Mouse (Mus musculus) forebrain, embryonic 15.5 days (tissue): ENCODE results near the gene Rin1. TPM values are rescaled to one million over a fixed set of nuclear protein-coding genes. Genes with fewer than 3 reads are reported as not detected.
A peak's percentile ranks its signal among the peaks of the same experiment; 100 is the strongest.

Experiments
- ATAC-seq: fragments of 200-750 bp; cut with Nextera tagmentation; replicated peaks from 2 replicates; pipeline ENCODE4 v1.8.0; 2017; ENCODE audit warnings: mild to moderate bottlenecking, moderate TSS enrichment, moderate library complexity
- H3K27ac ChIP-seq: fragments of 300-500 bp; sonication (generic); replicated peaks from 2 replicates; pipeline ENCODE4 v1.5.1; 2015; ENCODE audit warnings: mild to moderate bottlenecking, inconsistent platforms
- H3K27me3 ChIP-seq: fragments of 300-500 bp; sonication (generic); 2 replicates; pipeline ENCODE4 v1.6.1; 2015; ENCODE audit warnings: inconsistent platforms
- H3K36me3 ChIP-seq: fragments of 300-500 bp; sonication (generic); 2 replicates; pipeline ENCODE4 v1.6.1; 2015; ENCODE audit warnings: mild to moderate bottlenecking, inconsistent platforms
- H3K4me1 ChIP-seq: fragments of 300-500 bp; sonication (generic); 2 replicates; pipeline ENCODE4 v1.6.1; 2015; ENCODE audit warnings: inconsistent platforms
- H3K4me2 ChIP-seq: fragments of 300-500 bp; sonication (generic); replicated peaks from 2 replicates; pipeline ENCODE4 v1.6.1; 2015; ENCODE audit warnings: mild to moderate bottlenecking, inconsistent platforms
- H3K4me3 ChIP-seq: fragments of 300-500 bp; sonication (generic); 2 replicates; pipeline ENCODE4 v1.5.1; 2015; ENCODE audit warnings: mild to moderate bottlenecking, inconsistent platforms
- H3K9ac ChIP-seq: fragments of 300-500 bp; sonication (generic); replicated peaks from 2 replicates; pipeline ENCODE4 v1.6.1; 2015; ENCODE audit warnings: mild to moderate bottlenecking, inconsistent platforms
- H3K9me3 ChIP-seq: fragments of 300-500 bp; sonication (generic); 2 replicates; pipeline ENCODE4 v1.6.1; 2016; ENCODE audit warnings: inconsistent platforms
- WGBS: fragments of 180-500 bp; shearing (Covaris S2); methylation state at CpG from one replicate; pipeline ENCODE4 v1.1.7; 2015; ENCODE audit warnings: mixed read lengths; 5-methylcytosine and 5-hydroxymethylcytosine counted together
- polyA plus RNA-seq: library from polyadenylated mRNA; unstranded; fragments of >200 nt; fragmentation: Nextera tagmentation; extraction: Ambion mirVana; gene quantifications from 2 replicates; pipeline ENCODE4 v1.2.1, GENCODE M21; 2015

The Rin1 gene
- polyA plus RNA-seq, 1 experiment from 2014 or later = 0.97 TPM

GRCm38 (mm10) chr19:5060365-5061330 is 10.4 kb downstream of the Rin1 start:
- no peak overlapping the region for H3K9ac ChIP-seq
- H3K9me3 ChIP-seq = no peaks in the 10 kb centered on the region

GRCm38 (mm10) chr19:5062041-5062440 is 11.8 kb downstream of the Rin1 start:
- no peak overlapping the region for H3K27ac ChIP-seq
- no peak overlapping the region for H3K4me3 ChIP-seq
- no peaks in the 10 kb centered on the region for H3K36me3 ChIP-seq
- peaks cover 2% of the 10 kb centered on the region; the same call in 1 of the 2 replicates for H3K27me3 ChIP-seq
- H3K4me1 ChIP-seq = peaks cover 14% of the 10 kb centered on the region
- no peaks in the 10 kb centered on the region for H3K9me3 ChIP-seq
- no peak for ATAC-seq
- WGBS = 88% methylated on average over 5 of the region's 5 CpGs
- H3K9ac ChIP-seq = no peak overlapping the region
- no peak overlapping the region for H3K4me2 ChIP-seq

More at GRCm38 (mm10) chr19:5060365-5061330, 10.4 kb downstream of the Rin1 start:
- Histone ChIP-seq H3K27ac (peak overlapping the region; percentile 16; the same call in 1 of the 2 replicates), H3K4me2 (no peak overlapping the region), H3K4me3 (no peak overlapping the region), H3K36me3 (no peaks in the 10 kb centered on the region), H3K4me1 (peaks cover 16% of the 10 kb centered on the region; the same call in 1 of the 2 replicates), H3K27me3 (no peaks in the 10 kb centered on the region)
- 41% methylated on average over 5 of the region's 5 CpGs for WGBS
- ATAC-seq = peak; percentile 18; the same call in 1 of the 2 replicates

GRCm38 (mm10) chr19:5062446-5062845 is 12.2 kb downstream of the Rin1 start:
- ATAC-seq = no peak
- peaks cover 4% of the 10 kb centered on the region; the same call in 1 of the 2 replicates for H3K27me3 ChIP-seq
- peaks cover 18% of the 10 kb centered on the region for H3K4me1 ChIP-seq
- H3K4me2 ChIP-seq = no peak overlapping the region
- H3K36me3 ChIP-seq = no peaks in the 10 kb centered on the region
- H3K27ac ChIP-seq = no peak overlapping the region
- WGBS = 83% methylated on average over 6 of the region's 6 CpGs
- H3K9ac ChIP-seq = no peak overlapping the region
- no peaks in the 10 kb centered on the region for H3K9me3 ChIP-seq
- H3K4me3 ChIP-seq = no peak overlapping the region

GRCm38 (mm10) chr19:5065104-5065503 is 14.8 kb downstream of the Rin1 start:
- H3K36me3 ChIP-seq = no peaks in the 10 kb centered on the region
- H3K27ac ChIP-seq = no peak overlapping the region
- peaks cover 4% of the 10 kb centered on the region; the same call in 1 of the 2 replicates for H3K27me3 ChIP-seq
- H3K4me3 ChIP-seq = no peak overlapping the region
- peaks cover 32% of the 10 kb centered on the region for H3K4me1 ChIP-seq
- H3K4me2 ChIP-seq = no peak overlapping the region
- H3K9me3 ChIP-seq = no peaks in the 10 kb centered on the region
- WGBS = 70% methylated on average over 7 of the region's 7 CpGs
- ATAC-seq = no peak
- no peak overlapping the region for H3K9ac ChIP-seq

- peaks cover 33% of the 10 kb centered on the region for H3K4me1 ChIP-seq
- ATAC-seq = no peak
- H3K9ac ChIP-seq = peak overlapping the region; percentile 42
- no peaks in the 10 kb centered on the region for H3K36me3 ChIP-seq
- H3K4me3 ChIP-seq = peak overlapping the region; percentile 38
- no peaks in the 10 kb centered on the region for H3K9me3 ChIP-seq
- peaks cover 4% of the 10 kb centered on the region; the same call in 1 of the 2 replicates for H3K27me3 ChIP-seq
- 13% methylated on average over 15 of the region's 15 CpGs for WGBS
- H3K4me2 ChIP-seq = peak overlapping the region; percentile 73
- no peak overlapping the region for H3K27ac ChIP-seq
Observed at GRCm38 (mm10) chr19:5067040-5067799, 16.9 kb downstream of the Rin1 start.

- Histone ChIP-seq H3K27me3 (peaks cover 4% of the 10 kb centered on the region; the same call in 1 of the 2 replicates), H3K4me1 (peaks cover 41% of the 10 kb centered on the region), H3K4me3 (peak within 1 kb of the TSS; percentile 38), H3K36me3 (no peaks in the 10 kb centered on the region), H3K4me2 (peak within 1 kb of the TSS; percentile 73), H3K9ac (peak within 1 kb of the TSS; percentile 42), H3K27ac (no peak within 1 kb of the TSS), H3K9me3 (no peaks in the 10 kb centered on the region)
- ATAC-seq = peak; percentile 14
- WGBS = under 1% methylated on average over 50 of the region's 56 CpGs
Observed at GRCm38 (mm10) chr19:5067867-5068569, 17.7 kb downstream of the Rin1 start, which contains the start of gene Cd248. Gene Cd248 (plus strand): TSS chr19:5068078.

GRCm38 (mm10) chr19:5068570-5069234 is 18.4 kb downstream of the Rin1 start:
- no peak for ATAC-seq
- Histone ChIP-seq H3K27me3 (peaks cover 4% of the 10 kb centered on the region; the same call in 1 of the 2 replicates), H3K4me1 (peaks cover 42% of the 10 kb centered on the region), H3K36me3 (no peaks in the 10 kb centered on the region), H3K4me3 (peak overlapping the region; percentile 38), H3K27ac (no peak overlapping the region), H3K9ac (peak overlapping the region; percentile 42), H3K9me3 (no peaks in the 10 kb centered on the region), H3K4me2 (peak overlapping the region; percentile 73)
- WGBS = 33% methylated on average over 21 of the region's 21 CpGs

GRCm38 (mm10) chr19:5069486-5069885 is 19.2 kb downstream of the Rin1 start:
- no peaks in the 10 kb centered on the region for H3K36me3 ChIP-seq
- WGBS = 83% methylated on average over 5 of the region's 5 CpGs
- H3K9ac ChIP-seq = no peak overlapping the region
- H3K9me3 ChIP-seq = no peaks in the 10 kb centered on the region
- H3K4me3 ChIP-seq = 0 out of 2 replicates have a peak overlapping the region, but pooled peaks have one; percentile 5
- ATAC-seq = no peak
- H3K27ac ChIP-seq = no peak overlapping the region
- peaks cover 42% of the 10 kb centered on the region for H3K4me1 ChIP-seq
- H3K4me2 ChIP-seq = no peak overlapping the region
- peaks cover 4% of the 10 kb centered on the region; the same call in 1 of the 2 replicates for H3K27me3 ChIP-seq

- no peaks in the 10 kb centered on the region for H3K9me3 ChIP-seq
- ATAC-seq = no peak
- peaks cover 42% of the 10 kb centered on the region for H3K4me1 ChIP-seq
- no peak overlapping the region for H3K4me3 ChIP-seq
- no peak overlapping the region for H3K9ac ChIP-seq
- 85% methylated on average over 7 of the region's 7 CpGs for WGBS
- no peak overlapping the region for H3K4me2 ChIP-seq
- no peak overlapping the region for H3K27ac ChIP-seq
- no peaks in the 10 kb centered on the region for H3K36me3 ChIP-seq
- peaks cover 4% of the 10 kb centered on the region; the same call in 1 of the 2 replicates for H3K27me3 ChIP-seq
Observed at GRCm38 (mm10) chr19:5069978-5070377, 19.7 kb downstream of the Rin1 start.

- H3K27me3 ChIP-seq = peaks cover 4% of the 10 kb centered on the region; the same call in 1 of the 2 replicates
- H3K4me3 ChIP-seq = peak overlapping the region; percentile 45
- H3K9me3 ChIP-seq = no peaks in the 10 kb centered on the region
- peak overlapping the region; percentile 49 for H3K9ac ChIP-seq
- H3K27ac ChIP-seq = peak overlapping the region; percentile 60
- no peak for ATAC-seq
- WGBS = 9% methylated on average over 11 of the region's 11 CpGs
- H3K36me3 ChIP-seq = no peaks in the 10 kb centered on the region
- peaks cover 42% of the 10 kb centered on the region for H3K4me1 ChIP-seq
- peak overlapping the region; percentile 66 for H3K4me2 ChIP-seq
Observed at GRCm38 (mm10) chr19:5071077-5071476, 20.8 kb downstream of the Rin1 start.
